Mouse (Mus musculus) cerebellum, postnatal 14 days (tissue): ENCODE results near the gene Carmil1.

Experiments used
- DNase-seq, 2 experiments: peaks; one replicate each; pipeline ENCODE4 v3.0.0; 2021; ENCODE audit warnings: mixed read lengths in 2 of 2

Carmil1 gene

DNA sequence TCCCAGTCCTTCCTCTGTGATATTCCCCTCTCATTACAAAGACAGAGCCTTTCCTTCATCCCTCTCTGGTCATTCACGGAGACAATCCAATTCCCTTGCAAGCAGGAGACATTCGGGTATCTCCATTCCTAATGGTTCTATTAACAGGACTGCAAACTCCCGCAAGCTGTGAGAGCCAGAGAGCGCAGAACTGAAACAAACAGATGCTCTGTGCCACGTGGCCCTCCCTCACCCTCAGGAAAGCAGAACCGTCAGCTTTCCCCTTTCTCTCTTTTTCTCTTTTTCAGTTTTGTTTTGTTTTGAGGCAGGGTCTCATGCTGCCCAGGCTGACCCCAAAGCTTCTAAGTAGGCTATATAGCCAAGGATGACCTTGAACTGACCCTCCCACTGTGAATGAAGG is 74.5 kb downstream of the Carmil1 start:
- DNase-seq, result no peak

GRCm38 (mm10) chr13:24202314-24202713 is 78.3 kb downstream of the Carmil1 start:
- DNase-seq, result no peak

DNA sequence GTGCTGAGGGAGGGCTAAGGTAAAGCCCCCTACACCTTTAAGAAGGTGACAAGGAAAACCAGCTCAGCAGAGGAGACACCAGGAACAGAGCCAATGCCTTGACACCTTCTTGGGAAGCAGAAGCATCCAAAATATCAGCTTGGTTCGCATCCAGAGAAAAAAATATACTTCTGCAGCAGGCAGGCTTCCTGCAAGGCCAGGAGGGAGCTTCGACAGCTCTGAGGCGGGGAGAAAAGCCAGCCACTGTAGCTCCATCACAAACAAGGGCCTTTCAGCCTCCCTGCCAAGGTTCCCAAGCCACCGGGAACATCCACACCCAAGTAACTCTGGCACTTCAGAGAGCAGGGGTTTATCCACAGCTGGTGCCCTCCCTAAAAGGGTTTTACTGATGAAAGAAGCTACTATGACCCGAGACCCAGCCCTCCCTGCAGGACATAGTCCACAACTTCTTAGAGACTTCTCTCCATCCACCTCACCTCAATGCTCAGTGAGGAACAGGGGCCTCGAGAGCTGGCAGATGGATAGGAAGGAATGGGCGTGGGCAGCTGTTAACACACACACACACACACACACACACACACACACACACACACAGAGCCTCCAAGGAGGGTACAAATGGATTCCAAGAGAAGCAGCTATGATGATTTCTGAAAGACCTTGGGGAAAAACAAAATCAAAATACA is 80.6 kb downstream of the Carmil1 start:
- no peak for DNase-seq

DNA sequence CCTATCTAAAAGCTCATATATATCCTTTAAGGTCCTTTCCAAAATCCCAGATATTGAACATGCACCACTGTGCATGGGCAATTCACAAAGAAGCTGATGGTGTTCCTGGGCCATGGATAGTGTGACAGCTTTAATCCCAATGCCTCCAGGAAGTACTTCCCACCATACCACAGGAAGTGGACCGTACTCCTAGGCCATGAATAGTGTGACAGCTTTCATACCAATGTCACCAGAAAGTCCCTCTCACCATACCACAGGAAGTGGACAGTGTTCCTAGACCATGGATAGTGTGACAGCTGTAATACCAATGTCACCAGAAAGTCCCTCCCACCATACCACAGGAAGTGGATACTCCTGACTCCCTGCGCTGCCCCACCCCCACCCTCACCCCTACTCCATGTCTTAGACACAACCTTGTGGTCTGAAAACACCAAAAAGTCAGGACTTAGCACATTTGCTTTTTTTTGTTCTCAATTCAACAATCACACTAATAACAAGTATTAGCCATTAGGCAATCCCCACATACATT is 82.1 kb downstream of the Carmil1 start:
- DNase-seq, result no peak

DNA sequence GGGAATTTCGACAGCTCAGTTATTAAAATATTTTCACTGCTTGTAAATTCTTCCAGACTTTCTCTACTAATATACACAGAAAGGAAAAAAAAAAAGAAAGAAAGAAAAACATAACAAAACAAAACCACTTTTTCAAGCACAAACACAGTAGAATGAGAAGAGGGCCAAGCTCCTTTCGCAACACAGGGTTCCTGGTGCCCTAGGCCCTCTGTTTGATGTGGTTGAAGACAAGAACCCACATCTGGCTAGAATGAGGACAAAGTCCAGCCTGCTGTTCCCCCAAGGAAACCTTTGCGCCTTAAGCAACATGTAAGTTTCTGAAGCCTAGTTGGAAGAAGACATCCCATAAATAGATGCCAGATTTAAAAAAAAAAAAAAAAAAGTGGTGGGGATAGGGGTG is 85.2 kb downstream of the Carmil1 start:
- DNase-seq, result no peak

DNA sequence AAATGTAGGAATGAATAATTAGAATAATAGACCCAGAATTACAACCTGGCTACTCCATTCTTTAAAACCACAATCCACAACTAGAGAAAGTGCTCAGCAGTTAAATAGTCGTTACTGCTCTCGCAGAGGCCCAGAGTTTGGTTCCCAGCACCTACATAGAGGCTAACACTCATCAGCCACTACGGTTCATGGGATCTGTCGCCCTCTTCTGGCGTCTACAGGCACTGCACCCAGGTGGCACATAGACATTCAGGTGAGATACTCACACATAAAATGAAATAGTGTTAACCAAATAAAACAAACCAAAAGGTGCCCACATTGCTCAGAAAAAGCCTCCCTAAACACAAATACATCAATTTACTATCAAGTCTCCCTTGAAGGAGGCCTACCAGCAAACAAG is 86.6 kb downstream of the Carmil1 start:
- peak in 1 of 2 experiments; percentile 36 for DNase-seq

DNA sequence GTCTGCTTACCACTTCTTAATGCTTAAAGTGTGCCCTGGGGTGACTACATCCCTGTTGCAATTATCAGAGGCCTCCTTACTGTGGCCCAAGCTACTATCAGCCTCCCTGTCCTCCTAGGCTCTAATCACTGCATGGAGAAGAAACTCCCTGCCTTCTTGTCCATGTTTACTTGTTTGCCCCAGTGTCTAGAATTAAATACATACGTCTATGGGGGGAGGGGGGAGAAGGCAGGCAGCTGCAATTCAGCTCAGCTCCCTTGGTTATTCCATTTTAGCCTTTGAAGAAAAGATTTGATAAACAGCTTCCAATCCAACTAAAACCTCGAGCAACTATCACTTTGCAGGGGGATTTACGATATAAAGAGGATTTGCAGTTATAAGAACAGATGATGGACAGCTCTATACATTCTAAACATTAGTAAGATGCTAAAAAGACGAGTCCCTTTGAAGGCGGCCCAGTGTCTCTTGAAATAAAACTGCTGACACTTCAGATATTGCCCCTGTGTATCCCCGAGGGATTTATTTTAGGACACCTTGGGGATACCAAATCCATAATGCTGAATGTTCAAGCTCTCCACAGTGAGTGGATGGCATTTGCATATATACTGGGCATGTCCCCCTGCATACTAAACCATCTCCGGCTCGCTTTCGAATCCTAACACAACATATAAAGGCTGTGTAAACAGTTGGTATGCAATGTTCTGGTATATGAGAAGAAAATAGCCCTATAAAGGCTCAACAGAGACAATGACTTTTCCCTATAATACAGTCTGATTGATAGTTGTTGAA is 89.5 kb downstream of the Carmil1 start:
- no peak for DNase-seq

- DNase-seq, result peak; percentile 61 to 70
Observed at GRCm38 (mm10) chr13:24187026-24187425, 93.6 kb downstream of the Carmil1 start.

GRCm38 (mm10) chr13:24185641-24186040 is 95.0 kb downstream of the Carmil1 start:
- DNase-seq, result no peak

DNA sequence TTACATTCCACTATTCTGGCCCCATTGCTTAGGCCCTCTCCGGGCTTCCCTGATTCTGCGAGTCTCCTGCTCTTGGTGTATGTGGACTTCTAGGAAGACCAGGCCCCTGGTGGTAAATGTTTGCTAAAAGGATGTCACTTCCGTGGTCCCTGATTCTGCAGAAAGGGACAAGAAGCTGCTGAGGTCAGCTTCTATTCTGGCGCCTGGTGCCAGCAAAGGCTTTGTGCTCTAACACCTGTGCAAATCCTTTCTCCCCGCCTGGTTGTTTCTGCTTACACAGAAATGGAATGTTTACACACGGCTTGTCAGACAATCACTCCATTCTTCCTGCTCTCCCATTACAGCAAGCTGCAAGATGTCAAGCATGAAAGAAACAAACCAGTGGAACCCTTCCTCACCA is 97.7 kb downstream of the Carmil1 start:
- DNase-seq, result no peak

- no peak for DNase-seq
Observed at GRCm38 (mm10) chr13:24179538-24179937, 101.1 kb downstream of the Carmil1 start.

DNA sequence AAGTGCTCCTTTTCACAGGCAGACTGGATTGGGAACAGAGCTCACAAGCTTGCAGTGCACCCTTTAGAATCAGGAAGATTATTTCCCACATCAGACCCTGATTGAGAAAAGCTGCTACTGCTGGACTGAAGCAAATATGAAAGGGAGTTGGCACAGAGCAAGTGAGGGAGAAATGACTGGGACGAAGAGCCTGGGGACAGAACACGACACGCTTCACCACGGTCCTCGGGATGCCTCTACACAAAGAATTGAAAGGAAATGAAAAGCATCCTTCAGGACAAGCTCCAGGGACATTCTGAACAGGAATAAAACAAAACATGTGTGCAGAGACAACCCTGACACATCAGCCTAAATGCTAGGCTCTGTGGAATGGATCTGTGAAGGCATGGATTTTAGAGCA is 103.0 kb downstream of the Carmil1 start:
- DNase-seq, result no peak

DNA sequence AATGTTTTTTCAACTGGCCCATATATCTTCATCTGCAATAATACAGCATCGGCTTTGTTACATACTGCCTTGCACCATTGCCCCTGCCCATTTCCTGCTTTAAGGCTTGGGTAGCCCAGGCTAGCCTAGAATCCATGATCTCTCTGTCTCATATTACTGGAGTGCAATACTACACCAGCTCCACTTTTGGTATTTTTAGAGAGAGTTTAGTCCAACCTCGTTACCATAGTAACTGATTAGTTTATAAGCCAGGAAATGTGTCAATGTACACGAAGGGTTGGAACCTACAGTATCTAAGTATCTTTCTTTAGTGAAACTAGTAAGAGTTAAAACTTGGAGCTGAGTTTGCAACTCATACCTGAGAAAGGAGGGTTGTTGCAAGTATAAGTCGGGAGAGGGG is 103.8 kb downstream of the Carmil1 start:
- no peak for DNase-seq

- DNase-seq, result no peak
Observed at GRCm38 (mm10) chr13:24169658-24170057, 110.9 kb downstream of the Carmil1 start.

DNA sequence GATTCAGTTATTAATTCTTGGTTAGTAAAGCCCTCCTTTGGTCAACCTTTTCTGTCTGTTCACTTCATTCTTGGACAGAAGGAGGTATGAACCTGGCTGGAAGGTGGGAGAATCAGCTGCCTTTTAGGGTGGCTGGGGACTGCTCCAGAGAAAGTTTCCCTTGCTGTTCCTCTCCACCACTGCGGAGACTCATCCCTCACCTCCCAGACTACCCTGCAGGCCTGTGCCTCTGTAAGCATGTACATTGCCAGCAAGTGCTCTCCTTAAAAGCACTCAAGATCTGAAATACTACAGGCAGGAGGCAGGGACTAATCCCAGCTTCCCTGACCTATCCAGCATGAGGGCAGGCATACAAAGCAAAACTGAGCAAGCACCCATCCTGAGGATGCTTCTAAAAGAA is 117.2 kb downstream of the Carmil1 start:
- no peak for DNase-seq

DNA sequence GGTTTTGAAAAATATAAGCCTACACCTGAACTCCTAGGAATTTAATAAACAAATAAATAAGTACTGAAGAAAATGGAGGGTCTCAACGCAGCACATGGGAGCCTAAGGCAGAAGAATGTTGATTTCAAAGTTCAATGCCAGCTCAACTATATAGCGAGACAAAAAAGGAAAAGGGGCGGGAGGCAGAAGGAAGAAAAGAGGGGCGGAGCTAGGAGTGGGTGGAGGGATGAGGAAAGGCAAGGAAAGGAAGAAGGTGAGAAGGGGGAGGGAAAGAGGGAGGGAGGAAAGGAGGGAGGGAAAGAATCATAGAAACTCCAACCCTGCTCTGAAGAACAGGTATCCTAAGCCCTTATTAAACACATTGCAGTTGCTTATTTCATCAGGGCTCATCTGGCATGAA is 119.5 kb downstream of the Carmil1 start:
- DNase-seq, result no peak

- DNase-seq, result no peak
Observed at GRCm38 (mm10) chr13:24159972-24160371, 120.6 kb downstream of the Carmil1 start.

GRCm38 (mm10) chr13:24159190-24159965 is 121.2 kb downstream of the Carmil1 start:
- no peak for DNase-seq

DNA sequence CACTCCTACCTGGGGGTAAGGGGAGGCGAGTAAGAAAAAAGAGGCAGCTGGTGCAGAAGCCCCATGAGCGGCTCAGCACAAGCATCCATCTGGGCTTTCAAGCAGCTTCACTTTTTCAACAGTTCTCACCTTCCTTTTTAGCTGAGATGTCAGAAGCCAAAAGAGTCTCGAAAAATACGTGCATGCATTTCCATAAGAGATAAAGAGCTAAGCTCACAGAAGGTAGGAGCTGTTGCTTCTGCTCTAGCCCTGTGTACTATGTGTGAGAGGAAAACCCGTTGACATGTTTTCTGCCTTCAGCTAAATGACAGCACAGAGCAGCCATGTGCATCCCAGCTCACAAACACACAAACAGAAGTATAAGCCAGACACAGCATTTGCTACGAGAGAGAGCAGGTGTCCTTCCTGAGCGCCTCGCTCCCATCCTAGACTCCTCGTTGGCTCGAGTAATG is 123.0 kb downstream of the Carmil1 start:
- DNase-seq, result no peak

GRCm38 (mm10) chr13:24155190-24155589 is 125.4 kb downstream of the Carmil1 start:
- peak; percentile 52 to 81 for DNase-seq

DNA sequence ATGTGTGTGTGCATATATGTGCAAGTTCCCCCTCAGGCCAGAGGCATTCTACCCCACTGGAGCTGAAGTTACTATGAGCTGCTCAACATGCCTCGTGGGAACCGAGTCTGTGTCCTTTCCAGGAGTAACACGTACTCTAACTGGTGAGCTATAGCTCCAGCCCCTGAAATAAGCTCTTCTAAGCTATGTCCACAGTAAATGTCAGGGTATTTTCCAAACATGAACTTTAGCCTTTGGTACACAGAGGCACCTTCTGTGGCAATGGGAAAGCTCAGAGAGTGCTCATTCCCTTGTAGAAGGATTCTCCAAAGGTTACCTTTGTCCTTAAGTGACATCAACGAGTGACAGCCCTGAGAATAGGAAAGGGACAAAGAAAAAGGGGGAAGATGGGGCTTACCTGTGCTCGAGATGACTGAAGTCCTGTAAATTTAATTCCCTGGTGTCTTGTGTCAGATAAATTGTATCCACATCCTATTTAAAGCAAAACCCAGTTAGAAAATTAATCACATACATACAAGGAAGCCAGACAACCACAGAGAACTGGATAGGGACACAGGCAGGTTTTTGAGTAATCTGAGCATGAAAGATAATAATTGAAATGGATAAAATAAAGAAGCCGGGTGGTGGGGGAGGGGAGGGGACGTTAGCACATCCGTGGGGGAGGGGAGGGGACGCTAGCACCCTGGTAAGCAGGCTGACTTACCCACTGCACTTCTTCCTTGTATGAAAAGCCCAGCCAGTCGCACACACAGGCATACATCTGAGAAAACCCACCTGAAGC is 126.1 kb downstream of the Carmil1 start:
- DNase-seq, result peak in 1 of 2 experiments; percentile 18

DNA sequence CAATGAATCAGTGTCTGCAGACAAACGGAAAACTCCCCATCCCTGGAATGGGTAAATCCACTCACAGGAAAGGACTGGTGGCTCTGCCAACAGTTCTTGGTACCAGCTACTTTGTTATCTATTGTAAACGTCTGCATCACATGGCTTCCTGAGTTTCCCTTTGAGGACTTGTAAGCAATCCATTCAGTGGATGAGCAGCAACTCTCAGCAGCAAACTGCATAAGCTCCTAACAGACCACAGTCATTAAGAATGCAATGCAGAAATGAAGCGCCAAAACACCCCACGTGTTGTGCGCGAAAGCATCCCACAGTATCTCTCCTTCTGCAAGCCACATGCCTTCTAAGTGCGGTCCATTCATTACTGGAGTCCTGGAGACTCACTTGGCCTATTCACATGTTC is 128.0 kb downstream of the Carmil1 start:
- no peak for DNase-seq
